Mouse (Mus musculus): Measurements from ENCODE around the gene Col6a1. TPM values are rescaled to one million over a fixed set of nuclear protein-coding genes. Genes with fewer than 3 reads are reported as not detected.

The Col6a1 gene
- total RNA-seq, 1 experiment from 2014 or later = not detected

GRCm38 (mm10) chr10:76664156-76665115 lies 61.5 kb downstream of the Col6a1 start:
- no peak for ATAC-seq (replicated peaks in 1 of 2; ENCODE audit: insufficient read depth in 1 of 2, low FRiP score in 2 of 2, low TSS enrichment in 1 of 2, low read depth in 1 of 2, poor library complexity in 2 of 2, severe bottlenecking in 2 of 2)

Other genes starting within 250 kb of the Col6a1 start
- 3.8 and 8.2 TPM in 2 replicates for gene Lss, start 194.6 kb downstream of the Col6a1 start, total RNA-seq (2017)
- not detected in 2 replicates for gene Spatc1l, start 163.9 kb downstream of the Col6a1 start, total RNA-seq (2017)
- not detected in 2 replicates for gene Ftcd, start 150.5 kb downstream of the Col6a1 start, total RNA-seq (2017)
- gene Col6a2, start 102.5 kb downstream of the Col6a1 start, total RNA-seq (2017) = not detected in 2 replicates
- 10.3 and 11.8 TPM in 2 replicates for gene Pcbp3, start 235.7 kb upstream of the Col6a1 start, total RNA-seq (2017)